Mouse (Mus musculus): ENCODE results near the gene Plbd1.

The Plbd1 gene

GRCm38 (mm10) chr6:136662063-136662462 is 335 bp upstream of the Plbd1 start:
- DNase-seq (ENCODE audit: low read depth, low spot score) = no peak

DNA sequence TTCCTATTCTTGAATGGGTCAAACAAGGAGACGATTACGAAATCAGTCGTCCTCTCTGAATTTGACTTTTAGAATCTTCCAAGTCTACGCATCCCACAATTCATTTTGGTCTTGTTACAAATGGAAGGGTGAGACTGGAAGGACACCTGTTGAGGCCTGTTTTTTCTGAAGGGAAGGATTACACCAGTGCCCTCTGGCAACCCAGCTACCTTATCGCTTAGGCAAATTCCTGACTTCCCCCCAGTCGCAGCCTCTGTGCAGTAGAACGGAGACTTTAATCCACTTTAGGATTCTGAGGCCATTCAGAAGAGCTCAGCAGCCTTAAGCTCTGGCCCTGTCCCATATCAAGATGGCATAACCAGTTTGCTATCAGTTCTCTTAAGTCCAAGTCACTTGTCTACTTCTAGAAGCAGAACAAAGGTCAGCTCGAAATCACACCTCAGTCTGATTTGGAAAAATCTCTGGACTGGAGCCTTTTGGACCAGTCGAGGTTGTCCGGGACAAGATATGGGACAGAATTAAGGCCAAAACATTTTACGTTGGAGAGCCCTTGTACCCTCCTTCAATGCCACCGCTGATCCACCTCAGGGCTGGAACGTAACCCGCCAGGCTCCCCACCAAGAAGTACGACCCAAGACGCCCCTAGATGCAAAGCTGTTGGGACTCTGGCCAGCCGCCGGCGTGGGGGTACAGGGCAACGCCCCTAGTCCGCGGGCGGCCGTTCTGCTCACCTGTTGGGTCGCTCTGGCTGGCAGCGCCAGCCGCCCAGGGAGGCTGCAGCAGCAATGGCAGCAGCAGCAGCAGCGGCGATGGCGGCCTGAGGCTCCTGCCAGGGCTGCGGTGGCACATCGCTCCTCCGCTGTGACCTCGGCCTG is 660 bp downstream of the Plbd1 start:
- no peaks in the 10 kb centered on the region for H3K36me3 ChIP-seq (ENCODE audit: control insufficient read depth, insufficient read depth, low read length, poor library complexity, severe bottlenecking)
- peak; percentile 20 for DNase-seq (ENCODE audit: low read depth, low spot score)
- H3K27me3 ChIP-seq (ENCODE audit: control insufficient read depth, insufficient read depth, low read length, poor library complexity, severe bottlenecking) = no peaks in the 10 kb centered on the region

More at GRCm38 (mm10) chr6:136662063-136662462, 335 bp upstream of the Plbd1 start:
- Histone ChIP-seq H3K27me3 (ENCODE audit: control insufficient read depth, insufficient read depth, low read length, poor library complexity, severe bottlenecking) (no peaks in the 10 kb centered on the region), H3K36me3 (ENCODE audit: control insufficient read depth, insufficient read depth, low read length, poor library complexity, severe bottlenecking) (no peaks in the 10 kb centered on the region)

DNA sequence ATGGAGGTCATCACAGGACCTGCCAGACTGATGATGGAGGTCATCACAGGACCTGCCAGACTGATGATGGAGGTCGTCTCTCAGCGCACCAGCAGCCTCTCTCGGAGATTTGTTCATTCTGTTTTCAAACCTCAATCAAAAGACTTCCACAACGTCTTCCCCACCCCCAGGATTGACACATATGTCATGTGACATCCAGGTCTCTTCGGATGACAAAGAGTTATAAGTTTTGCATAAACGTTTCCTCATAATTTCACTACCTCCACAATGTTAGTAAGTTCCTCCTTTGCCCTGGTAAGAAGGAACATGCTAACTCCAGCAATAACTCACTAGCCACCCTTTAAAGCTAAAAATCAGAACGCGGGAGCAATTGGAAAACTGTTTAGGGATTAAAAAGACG is 2.5 kb downstream of the Plbd1 start:
- no peaks in the 10 kb centered on the region for H3K27me3 ChIP-seq (ENCODE audit: control insufficient read depth, insufficient read depth, low read length, poor library complexity, severe bottlenecking)
- no peaks in the 10 kb centered on the region for H3K36me3 ChIP-seq (ENCODE audit: control insufficient read depth, insufficient read depth, low read length, poor library complexity, severe bottlenecking)
- DNase-seq (ENCODE audit: low read depth, low spot score) = peak; percentile 89

DNA sequence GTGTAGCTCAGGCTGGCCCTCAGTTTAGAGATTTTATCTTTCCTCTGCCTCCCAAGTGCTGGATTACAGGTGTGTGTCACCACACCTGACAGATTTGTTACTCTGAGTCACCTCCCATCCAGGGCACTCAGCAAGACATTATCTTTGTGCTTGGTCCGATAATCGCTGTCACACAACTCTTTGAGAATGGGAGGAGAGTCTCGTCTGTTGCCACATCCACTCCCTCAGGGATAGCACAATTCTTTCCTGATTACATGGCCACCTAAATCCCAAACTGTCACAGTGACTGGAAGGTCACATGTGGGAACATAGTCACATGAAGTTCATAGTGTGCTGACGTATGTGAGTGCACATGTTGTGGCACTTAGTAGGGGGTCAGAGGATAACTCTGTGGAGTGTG is 3.4 kb downstream of the Plbd1 start:
- Histone ChIP-seq H3K36me3 (ENCODE audit: control insufficient read depth, insufficient read depth, low read length, poor library complexity, severe bottlenecking) (no peaks in the 10 kb centered on the region), H3K27me3 (ENCODE audit: control insufficient read depth, insufficient read depth, low read length, poor library complexity, severe bottlenecking) (no peaks in the 10 kb centered on the region)
- DNase-seq (ENCODE audit: low read depth, low spot score) = peak; percentile 12

DNA sequence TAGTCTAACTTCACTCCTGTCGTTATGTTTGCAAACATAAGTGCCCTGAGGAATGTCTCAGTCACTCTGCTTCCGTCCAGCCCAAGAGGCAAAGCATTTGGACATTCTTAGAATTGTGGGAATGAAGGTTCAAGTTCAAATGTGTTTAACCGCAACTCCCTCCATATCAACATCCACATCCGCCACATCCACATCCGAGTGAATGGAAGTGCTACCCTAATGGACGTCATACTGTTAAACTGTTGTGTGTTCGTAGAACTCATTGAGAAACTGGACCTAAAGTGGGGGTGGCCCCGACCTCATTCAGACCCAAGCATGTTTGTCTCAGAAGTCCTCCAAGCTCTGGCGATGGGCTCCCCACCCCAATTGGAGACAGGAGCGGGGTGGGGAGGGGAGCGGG is 5.9 kb downstream of the Plbd1 start:
- no peaks in the 10 kb centered on the region for H3K27me3 ChIP-seq (ENCODE audit: control insufficient read depth, insufficient read depth, low read length, poor library complexity, severe bottlenecking)
- no peak for DNase-seq (ENCODE audit: low read depth, low spot score)
- 0 out of 2 replicates have a peak, but pooled peaks cover under 1% of the 10 kb centered on the region for H3K36me3 ChIP-seq (ENCODE audit: control insufficient read depth, insufficient read depth, low read length, poor library complexity, severe bottlenecking)

DNA sequence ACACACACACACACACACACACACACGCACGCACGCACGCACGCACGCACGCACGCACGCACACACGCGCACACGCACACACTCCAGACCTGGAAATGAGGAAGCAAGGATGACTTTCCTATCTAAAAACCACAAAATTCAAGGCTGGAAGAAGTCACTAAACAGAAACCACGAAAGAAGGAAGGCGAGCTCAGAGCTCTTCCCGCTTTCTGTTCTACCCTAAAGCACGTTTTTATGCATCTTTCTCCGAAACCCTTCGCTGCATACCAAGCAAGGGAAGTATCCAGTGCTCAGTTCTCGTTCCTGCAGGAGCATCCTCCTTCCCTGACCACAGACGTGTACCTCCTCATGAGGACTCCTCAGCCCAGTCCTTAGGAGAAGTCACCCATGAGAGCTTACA is 7.3 kb downstream of the Plbd1 start:
- 0 out of 2 replicates have a peak, but pooled peaks cover 2% of the 10 kb centered on the region for H3K36me3 ChIP-seq (ENCODE audit: control insufficient read depth, insufficient read depth, low read length, poor library complexity, severe bottlenecking)
- no peak for DNase-seq (ENCODE audit: low read depth, low spot score)
- H3K27me3 ChIP-seq (ENCODE audit: control insufficient read depth, insufficient read depth, low read length, poor library complexity, severe bottlenecking) = no peaks in the 10 kb centered on the region

- Histone ChIP-seq H3K36me3 (ENCODE audit: control insufficient read depth, insufficient read depth, low read length, poor library complexity, severe bottlenecking) (0 out of 2 replicates have a peak, but pooled peaks cover 2% of the 10 kb centered on the region), H3K27me3 (ENCODE audit: control insufficient read depth, insufficient read depth, low read length, poor library complexity, severe bottlenecking) (no peaks in the 10 kb centered on the region)
- DNase-seq (ENCODE audit: low read depth, low spot score) = peak; percentile 79
Measured at GRCm38 (mm10) chr6:136653331-136653730, 8.4 kb downstream of the Plbd1 start.

GRCm38 (mm10) chr6:136650664-136651063 is 11.1 kb downstream of the Plbd1 start:
- H3K27me3 ChIP-seq (ENCODE audit: control insufficient read depth, insufficient read depth, low read length, poor library complexity, severe bottlenecking) = no peaks in the 10 kb centered on the region
- no peak for DNase-seq (ENCODE audit: low read depth, low spot score)
- H3K36me3 ChIP-seq (ENCODE audit: control insufficient read depth, insufficient read depth, low read length, poor library complexity, severe bottlenecking) = 0 out of 2 replicates have a peak, but pooled peaks cover 2% of the 10 kb centered on the region

- H3K27me3 ChIP-seq (ENCODE audit: control insufficient read depth, insufficient read depth, low read length, poor library complexity, severe bottlenecking) = no peaks in the 10 kb centered on the region
- 0 out of 2 replicates have a peak, but pooled peaks cover 2% of the 10 kb centered on the region for H3K36me3 ChIP-seq (ENCODE audit: control insufficient read depth, insufficient read depth, low read length, poor library complexity, severe bottlenecking)
- no peak for DNase-seq (ENCODE audit: low read depth, low spot score)
Measured at GRCm38 (mm10) chr6:136647455-136647861, 14.3 kb downstream of the Plbd1 start.

- 0 out of 2 replicates have a peak, but pooled peaks cover 2% of the 10 kb centered on the region for H3K36me3 ChIP-seq (ENCODE audit: control insufficient read depth, insufficient read depth, low read length, poor library complexity, severe bottlenecking)
- H3K27me3 ChIP-seq (ENCODE audit: control insufficient read depth, insufficient read depth, low read length, poor library complexity, severe bottlenecking) = no peaks in the 10 kb centered on the region
- DNase-seq (ENCODE audit: low read depth, low spot score) = no peak
Measured at GRCm38 (mm10) chr6:136646207-136646606, 15.5 kb downstream of the Plbd1 start.

DNA sequence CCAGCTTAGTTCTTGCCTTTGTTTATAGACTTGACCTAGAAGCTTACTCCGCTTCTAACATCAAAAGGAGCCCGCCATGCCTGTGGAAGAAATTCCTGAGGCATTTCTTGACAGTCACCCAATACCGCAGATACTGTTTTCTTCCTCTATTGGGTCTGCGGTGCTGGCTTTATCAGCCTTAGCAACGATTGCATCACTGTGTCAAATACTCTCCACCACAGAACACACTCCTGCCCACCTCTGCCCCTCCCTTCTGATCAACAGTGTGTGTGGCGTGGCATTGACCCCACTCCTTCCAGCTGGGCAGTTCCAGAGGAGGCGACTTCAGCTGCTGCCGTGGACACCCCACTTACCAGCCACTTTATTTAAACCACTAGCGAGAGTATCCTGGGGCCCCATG is 16.0 kb downstream of the Plbd1 start:
- Histone ChIP-seq H3K36me3 (ENCODE audit: control insufficient read depth, insufficient read depth, low read length, poor library complexity, severe bottlenecking) (0 out of 2 replicates have a peak, but pooled peaks cover under 1% of the 10 kb centered on the region), H3K27me3 (ENCODE audit: control insufficient read depth, insufficient read depth, low read length, poor library complexity, severe bottlenecking) (no peaks in the 10 kb centered on the region)
- DNase-seq (ENCODE audit: low read depth, low spot score) = no peak

- no peaks in the 10 kb centered on the region for H3K36me3 ChIP-seq (ENCODE audit: control insufficient read depth, insufficient read depth, low read length, poor library complexity, severe bottlenecking)
- H3K27me3 ChIP-seq (ENCODE audit: control insufficient read depth, insufficient read depth, low read length, poor library complexity, severe bottlenecking) = no peaks in the 10 kb centered on the region
- peak; percentile 64 for DNase-seq (ENCODE audit: low read depth, low spot score)
Measured at GRCm38 (mm10) chr6:136644171-136644570, 17.6 kb downstream of the Plbd1 start.

- Histone ChIP-seq H3K36me3 (ENCODE audit: control insufficient read depth, insufficient read depth, low read length, poor library complexity, severe bottlenecking) (no peaks in the 10 kb centered on the region), H3K27me3 (ENCODE audit: control insufficient read depth, insufficient read depth, low read length, poor library complexity, severe bottlenecking) (no peaks in the 10 kb centered on the region)
- DNase-seq (ENCODE audit: low read depth, low spot score) = peak; percentile 58
Measured at GRCm38 (mm10) chr6:136634982-136635381, 26.7 kb downstream of the Plbd1 start.

GRCm38 (mm10) chr6:136633719-136634118 is 28.0 kb downstream of the Plbd1 start:
- no peaks in the 10 kb centered on the region for H3K36me3 ChIP-seq (ENCODE audit: control insufficient read depth, insufficient read depth, low read length, poor library complexity, severe bottlenecking)
- no peak for DNase-seq (ENCODE audit: low read depth, low spot score)

DNA sequence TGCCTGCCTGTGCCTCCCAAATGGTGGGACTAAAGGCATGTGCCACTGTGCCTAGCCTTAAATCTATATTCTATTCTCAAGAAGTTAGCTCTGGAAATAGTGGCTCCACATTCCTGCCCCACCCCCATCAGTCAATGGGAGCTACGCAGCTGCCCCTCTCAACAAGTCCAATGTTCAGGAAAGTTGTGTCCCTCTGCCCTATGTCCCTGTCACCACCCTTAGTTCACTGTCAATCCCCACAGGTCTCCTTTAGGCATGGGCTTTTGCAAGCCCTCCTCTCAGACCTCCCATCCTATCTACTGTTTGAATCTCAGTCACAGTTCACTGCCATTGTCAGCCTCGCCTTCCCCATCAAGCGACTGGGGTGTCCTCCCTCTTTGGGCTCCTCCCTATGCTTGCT is 28.6 kb downstream of the Plbd1 start:
- Histone ChIP-seq H3K27me3 (ENCODE audit: control insufficient read depth, insufficient read depth, low read length, poor library complexity, severe bottlenecking) (no peaks in the 10 kb centered on the region), H3K36me3 (ENCODE audit: control insufficient read depth, insufficient read depth, low read length, poor library complexity, severe bottlenecking) (no peaks in the 10 kb centered on the region)
- no peak for DNase-seq (ENCODE audit: low read depth, low spot score)

More at GRCm38 (mm10) chr6:136633719-136634118, 28.0 kb downstream of the Plbd1 start:
- no peaks in the 10 kb centered on the region for H3K27me3 ChIP-seq (ENCODE audit: control insufficient read depth, insufficient read depth, low read length, poor library complexity, severe bottlenecking)
